Mouse (Mus musculus) myocyte (in vitro differentiated cells): ENCODE data around the gene Cyp4v3.

Experiments used
- POLR2A ChIP-seq: IDR thresholded peaks from one replicate; pipeline ENCODE4 v1.6.1; 2011; ENCODE audit warnings: low read depth, mild to moderate bottlenecking, control low read depth, moderate library complexity; ENCODE audit not compliant: insufficient read length
- SRF ChIP-seq: IDR thresholded peaks from one replicate; pipeline ENCODE4 v1.6.1; 2011; ENCODE audit warnings: low read depth; ENCODE audit not compliant: control insufficient read depth, insufficient read length

DNA sequence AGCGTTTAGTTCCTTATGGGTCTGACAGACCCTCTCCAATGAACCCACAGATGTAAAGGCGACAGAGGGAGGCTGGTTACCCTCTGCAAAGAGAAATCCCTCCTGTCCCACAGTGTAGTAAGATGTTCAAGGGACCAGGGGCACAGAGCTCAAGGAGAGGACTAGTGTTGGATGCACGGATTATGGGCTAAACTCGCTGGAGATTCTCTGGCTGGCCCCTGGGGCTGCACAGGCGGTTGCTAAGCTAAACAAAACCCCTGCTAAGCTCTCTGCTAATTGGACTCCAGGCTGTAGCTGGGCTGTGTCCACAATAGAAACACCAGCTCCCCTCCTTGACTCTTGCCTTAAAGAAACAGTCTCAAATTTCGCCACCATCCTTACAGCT lies 48.9 kb upstream of the Cyp4v3 start, which contains the start of gene Fam149a:
- TF ChIP-seq SRF, result no peak
- TF ChIP-seq POLR2A, result no peak
